Mouse (Mus musculus) cortical plate, adult 2 months (tissue): ENCODE data around the gene Fzd7.

ENCODE experiments used
- CTCF ChIP-seq: fragments of 200-500 bp; IDR thresholded peaks from 2 replicates; pipeline ENCODE4 v1.5.1; 2011; ENCODE audit warnings: mild to moderate bottlenecking, control low read depth, low read length; ENCODE audit not compliant: insufficient read depth; ENCODE audit errors: extremely low read depth
- POLR2A ChIP-seq: fragments of 200-500 bp; IDR thresholded peaks from 2 replicates; pipeline ENCODE4 v1.6.1; 2011; ENCODE audit warnings: mild to moderate bottlenecking, low read length, control low read depth; ENCODE audit not compliant: insufficient read depth; ENCODE audit errors: extremely low read depth

- TF ChIP-seq CTCF: no peak
- TF ChIP-seq POLR2A: no peak
These were observed 2.9 kb downstream of the Fzd7 start for GRCm38 (mm10) chr1:59484791-59485785.
